16 mouse cellular contexts compared by ENCODE assay signal in genomic region chr17:44240742-44241141, GRCm38 (mm10). TPM values are rescaled to one million over a fixed set of nuclear protein-coding genes. Genes with fewer than 3 reads are reported as not detected.
A peak's percentile ranks its signal among the peaks of the same experiment; 100 is the strongest.
DNase-seq lines count a peak whose midpoint lies in the region; ATAC-seq and TF ChIP-seq lines count a peak whose summit lies in the region.
"Had no signal": no experiment of that assay in that cellular context is flagged by ENCODE, and none has a peak within 500 bp of the region (broad histone marks: within the 10 kb centered on the region; RNA-seq: fewer than 3 reads in every experiment).

No protein-coding gene starts in this region.

- H3K4me3 ChIP-seq in left cerebral cortex, adult 2 months: no peak overlapping the region
- H3K4me3 ChIP-seq in testis, adult 2 months (ENCODE audit: control insufficient read depth, low read depth, low read length): no peak overlapping the region
- H3K4me3 ChIP-seq: forebrain, embryonic 13.5 days; myocyte had no signal

- 0 out of 2 replicates have a peak, but pooled peaks cover 2% of the 10 kb centered on the region for H3K4me1 ChIP-seq in testis, adult 2 months (ENCODE audit: control insufficient read depth, insufficient read depth, low read length)

- no peak for ATAC-seq in CD4-positive, CD25-positive, alpha-beta regulatory T cell, adult 4 months
- ATAC-seq: forebrain, embryonic 13.5 days had no signal

- no peak overlapping the region for H3K27ac ChIP-seq in left cerebral cortex, adult 2 months
- H3K27ac ChIP-seq in testis, adult 2 months (ENCODE audit: control insufficient read depth, insufficient read depth, low read depth, low read length): no peak overlapping the region
- H3K27ac ChIP-seq: forebrain, embryonic 13.5 days; hindbrain, embryonic 14.5 days had no signal

- DNase-seq in CD4-positive, CD25-positive, alpha-beta regulatory T cell, adult 2 months (ENCODE audit: low read depth, low spot score): peak; percentile 11
- DNase-seq in left cerebral cortex, adult 2 months (ENCODE audit: extremely low spot score in 1 of 2, low spot score in 2 of 2): no peak
- DNase-seq in left cerebral cortex, adult 18-20 months (ENCODE audit: low spot score in 2 of 2): no peak
- no peak for DNase-seq in testis, postnatal 10 days (ENCODE audit: low spot score)
- no peak for DNase-seq in cerebellum, adult 8-10 months
- no peak for DNase-seq in cerebellum, postnatal 4 days (ENCODE audit: low spot score in 2 of 2)
- DNase-seq: adrenal gland, postnatal 14 days; cerebellum, adult 9-11 months; heart, adult 18-20 months; heart, postnatal 10 days; kidney, adult 8-10 months had no signal

- TF ChIP-seq CTCF in left cerebral cortex, adult 2 months (IDR thresholded peaks at IDR 0.05): peak; percentile 38
- peak; percentile 58; the same call in 1 of the 2 replicates for TF ChIP-seq CTCF in testis, adult 2 months (IDR thresholded peaks at IDR 0.05; ENCODE audit: control insufficient read depth, insufficient read depth, insufficient replicate concordance, low read depth, low read length)

- no peaks in the 10 kb centered on the region for H3K36me3 ChIP-seq in testis, adult 2 months (ENCODE audit: control insufficient read depth, insufficient read depth, low read length)

- no peak for TF ChIP-seq POLR2A in testis, adult 2 months (IDR thresholded peaks at IDR 0.05; ENCODE audit: control insufficient read depth, low read depth, low read length)

- intact Hi-C loops in left cerebral cortex, adult 2 months (cut with DNase I): no loop called here

- no peaks in the 10 kb centered on the region for H3K27me3 ChIP-seq in testis, adult 2 months (ENCODE audit: control insufficient read depth, insufficient read depth, low read length)
- H3K27me3 ChIP-seq: forebrain, embryonic 13.5 days had no signal

RNA-seq across cellular contexts. Expression of gene Clic5, which starts 52.4 kb away (rescaled TPM):
- polyA plus RNA-seq in CD4-positive, CD25-positive, alpha-beta regulatory T cell, adult 4 months (2017; shearing (Covaris generic)): under 1 TPM in 1 of 2 experiments, not detected in 1; 0.28 TPM
- total RNA-seq in left cerebral cortex, adult 2 months (2021): 1 to 10 TPM; 4.5 to 4.7 TPM
- 1 to 10 TPM; 3.7 to 4.9 TPM for total RNA-seq in left cerebral cortex, adult 18-20 months (2021)
- 0.20 and 0.28 TPM in 2 replicates for polyA plus RNA-seq in testis, adult 2 months (2012; rRNA removed)
